Mouse (Mus musculus) retina, postnatal 7 days (tissue): ENCODE measurements around the gene Nradd.

Experiments
- DNase-seq: peaks from one replicate; pipeline ENCODE4 v3.0.0-alpha.2; 2012; ENCODE audit warnings: low read depth, low spot score

Gene Nradd

DNA sequence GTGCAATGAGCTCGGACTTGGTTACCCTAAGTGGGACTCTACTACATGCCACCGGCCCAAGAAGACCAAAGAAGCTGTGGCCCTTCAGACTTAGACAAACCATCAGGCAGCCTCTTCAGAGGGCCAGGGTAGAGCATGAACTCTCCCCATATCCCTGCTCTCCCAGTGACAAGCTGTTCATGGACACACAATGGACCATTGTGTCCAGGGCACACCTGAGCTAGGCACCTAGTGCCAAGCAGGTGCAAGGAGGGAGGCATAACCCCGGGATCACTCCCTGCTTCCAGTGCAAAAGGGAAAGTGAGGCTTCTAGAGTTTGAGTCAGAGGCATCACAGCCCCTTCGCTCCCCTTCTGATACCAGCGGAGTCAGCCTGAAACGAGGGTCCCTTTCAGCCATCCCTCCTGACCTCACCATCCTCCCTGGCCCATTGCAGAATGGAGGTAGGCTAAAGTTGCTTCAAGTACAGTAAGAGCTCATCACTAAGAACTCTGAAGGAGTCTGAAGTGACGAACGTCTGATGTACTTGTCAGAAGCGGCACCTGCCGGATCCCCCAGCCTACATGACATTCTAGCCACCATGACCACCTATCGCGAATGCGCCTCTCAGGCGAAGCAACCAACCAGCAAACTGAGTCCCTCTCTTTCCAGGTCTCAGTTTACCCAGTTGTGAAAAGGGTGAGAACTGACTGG lies 28.9 kb upstream of the Nradd start:
- DNase-seq, result no peak

DNA sequence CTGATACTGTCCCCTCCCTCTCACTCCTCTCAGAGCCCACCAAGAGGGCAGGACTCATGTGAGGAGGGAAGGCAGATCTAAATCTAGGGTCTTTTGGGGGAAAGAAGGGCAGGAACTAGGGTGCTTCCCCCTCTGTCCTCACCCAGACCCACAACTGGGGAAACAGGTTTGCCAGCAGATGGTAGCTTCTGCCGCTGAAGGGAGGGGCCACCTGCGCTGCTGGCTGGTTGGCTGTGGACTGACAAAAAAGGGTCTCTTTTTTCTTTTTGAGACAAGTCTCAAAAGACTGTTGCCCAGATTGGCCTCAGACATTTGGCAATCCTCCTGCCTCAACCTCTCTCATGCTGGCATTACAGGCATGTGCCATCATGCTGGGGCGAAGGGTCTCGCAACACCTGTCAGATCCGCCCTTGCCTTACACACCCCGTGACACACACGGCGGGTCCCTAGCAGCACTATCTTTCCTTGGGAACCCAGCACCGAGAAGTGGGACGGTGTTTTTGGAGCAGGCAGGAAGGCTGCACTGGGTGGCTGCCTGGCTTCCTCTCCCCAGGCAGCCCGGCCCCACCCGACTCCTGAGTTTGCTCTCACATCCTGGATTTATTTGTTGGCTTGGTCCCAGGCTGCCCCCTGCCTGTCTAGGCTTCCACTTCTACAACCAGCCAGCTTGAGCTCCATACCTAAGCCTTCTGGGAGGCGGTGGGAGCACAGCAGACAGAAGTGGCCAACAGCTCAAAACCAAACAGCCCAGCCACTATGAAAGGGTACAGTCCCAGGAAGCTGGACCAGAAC lies 27.9 kb upstream of the Nradd start:
- no peak for DNase-seq

DNA sequence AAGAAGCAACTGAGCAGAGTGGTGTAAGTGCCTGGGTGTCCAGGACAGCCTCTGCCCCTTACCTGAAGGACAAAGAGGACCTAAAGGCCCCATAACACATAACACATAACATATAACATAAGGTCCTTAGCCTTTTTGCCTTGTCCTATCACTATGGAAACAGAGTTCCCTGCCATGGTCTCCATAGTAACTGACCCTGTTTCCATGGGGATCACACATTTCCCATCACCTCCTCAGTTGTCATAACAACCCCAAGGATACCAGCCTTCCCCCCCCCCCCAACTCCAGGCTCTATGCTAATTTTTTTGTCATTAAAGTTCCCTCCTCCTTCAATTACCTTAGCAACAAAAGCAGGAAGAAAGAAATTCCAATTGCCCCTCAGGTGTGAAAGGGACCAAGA lies 25.5 kb upstream of the Nradd start:
- no peak for DNase-seq

DNA sequence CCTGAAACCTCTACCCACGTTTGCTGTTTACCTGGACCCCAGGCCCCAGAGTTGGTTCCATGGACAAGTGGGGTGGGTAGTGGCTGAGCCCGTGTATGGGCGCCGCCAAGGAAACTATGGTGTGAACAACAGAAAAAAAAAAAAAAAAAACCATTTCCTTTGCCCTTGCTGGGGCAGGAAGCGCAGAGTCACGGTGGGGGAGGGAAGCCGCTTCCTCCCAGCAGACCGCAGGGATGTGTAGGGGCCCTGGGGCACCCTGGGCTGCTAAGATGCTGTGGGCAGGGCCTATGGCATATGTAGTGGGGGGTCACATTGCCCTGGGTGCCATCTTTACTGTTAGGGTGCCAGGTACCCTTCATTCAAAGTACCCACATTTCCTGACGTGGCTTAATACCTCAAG lies 21.0 kb upstream of the Nradd start:
- no peak for DNase-seq

DNA sequence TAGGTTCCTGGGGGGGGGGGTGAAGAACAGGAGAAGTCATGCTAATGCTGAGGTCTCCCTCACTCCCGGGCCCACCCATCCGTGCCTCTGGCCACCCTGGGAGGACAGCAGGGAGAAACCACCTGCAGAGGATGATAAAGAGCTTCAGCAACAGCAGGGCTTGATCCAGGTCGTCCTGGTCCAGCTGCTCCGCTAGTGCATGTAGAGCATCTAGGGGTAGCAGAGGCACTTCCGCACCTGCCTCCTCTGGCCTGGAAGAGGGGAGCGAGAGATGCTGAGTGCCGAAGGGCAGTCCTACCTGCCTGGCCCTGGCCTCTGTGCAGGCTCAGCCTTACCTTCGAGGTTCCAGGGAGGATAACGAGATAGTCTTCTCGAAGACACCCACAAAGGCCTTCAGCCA lies 20.0 kb upstream of the Nradd start:
- no peak for DNase-seq

DNA sequence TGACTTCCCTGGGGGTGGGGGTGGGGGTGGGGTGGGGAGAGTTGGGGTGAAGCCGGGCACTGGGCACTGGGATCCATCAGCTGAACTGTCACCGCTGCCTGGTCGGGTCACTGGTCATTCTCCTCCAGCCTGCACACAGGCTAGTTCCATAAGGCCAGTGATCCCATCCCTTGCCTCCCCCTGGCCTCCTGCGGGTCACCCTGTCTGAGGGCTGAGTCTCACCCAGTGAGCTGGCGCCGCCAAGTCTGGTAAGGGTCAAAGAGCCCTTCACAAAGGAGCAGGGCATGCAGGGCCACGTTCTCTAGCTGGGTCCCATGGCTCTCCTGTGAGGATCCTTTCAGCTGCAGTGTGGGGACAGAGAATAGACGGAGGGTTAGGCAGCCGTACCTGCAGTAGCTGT lies 19.5 kb upstream of the Nradd start:
- DNase-seq, result no peak

DNA sequence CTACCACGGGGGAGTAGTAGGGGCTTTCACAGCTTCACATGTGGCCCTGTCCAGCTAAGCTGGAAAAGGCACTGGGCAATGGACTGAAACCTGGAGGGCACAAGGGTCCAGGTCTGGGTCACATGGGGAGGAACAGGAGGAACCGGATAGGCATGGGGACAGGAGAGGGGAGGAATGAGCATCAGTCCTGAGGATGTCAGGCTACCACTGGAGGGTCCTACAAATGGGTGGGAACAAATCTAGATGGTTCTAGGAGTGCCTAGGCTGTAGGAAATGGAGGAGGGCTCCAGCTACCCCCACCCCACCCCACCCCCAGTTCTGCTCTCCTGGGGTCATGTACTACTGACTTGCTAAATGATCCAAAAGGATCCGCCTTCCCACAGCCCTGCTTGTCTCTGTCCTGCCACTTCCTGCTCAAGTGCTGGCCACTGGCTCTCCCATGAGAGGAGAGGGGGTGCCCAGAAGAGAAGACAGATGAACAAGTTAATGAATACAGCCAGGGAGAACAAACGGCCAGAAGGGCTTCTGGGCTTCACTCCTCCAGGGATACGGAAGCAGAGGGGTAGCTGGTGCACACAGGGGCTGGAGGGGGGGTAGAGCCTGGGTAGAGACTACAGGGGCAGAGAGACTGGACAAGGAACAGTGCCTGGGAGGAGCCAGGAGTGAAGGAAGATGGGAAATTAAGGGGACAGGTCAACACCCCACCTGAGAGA lies 18.7 kb upstream of the Nradd start:
- DNase-seq, result no peak

DNA sequence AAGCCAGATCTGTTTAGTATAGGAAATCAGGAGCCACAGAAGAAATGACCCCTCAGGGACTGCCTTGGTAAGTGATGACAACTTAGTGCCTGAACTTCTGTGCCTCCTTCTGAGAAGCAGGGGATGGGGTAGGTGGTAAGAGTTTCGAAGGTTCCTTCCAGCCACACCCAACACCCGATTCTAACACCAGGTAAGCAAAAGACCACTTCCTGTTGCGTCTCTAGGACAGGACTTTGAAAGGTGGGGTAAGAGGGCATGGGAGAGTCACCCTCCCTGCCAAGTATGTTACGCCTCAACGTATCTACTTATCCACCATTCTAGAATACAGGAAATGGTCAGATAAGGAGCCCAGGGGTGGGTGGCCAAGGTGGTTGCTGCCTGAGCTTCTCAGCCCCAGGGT lies 16.8 kb upstream of the Nradd start:
- DNase-seq, result no peak

DNA sequence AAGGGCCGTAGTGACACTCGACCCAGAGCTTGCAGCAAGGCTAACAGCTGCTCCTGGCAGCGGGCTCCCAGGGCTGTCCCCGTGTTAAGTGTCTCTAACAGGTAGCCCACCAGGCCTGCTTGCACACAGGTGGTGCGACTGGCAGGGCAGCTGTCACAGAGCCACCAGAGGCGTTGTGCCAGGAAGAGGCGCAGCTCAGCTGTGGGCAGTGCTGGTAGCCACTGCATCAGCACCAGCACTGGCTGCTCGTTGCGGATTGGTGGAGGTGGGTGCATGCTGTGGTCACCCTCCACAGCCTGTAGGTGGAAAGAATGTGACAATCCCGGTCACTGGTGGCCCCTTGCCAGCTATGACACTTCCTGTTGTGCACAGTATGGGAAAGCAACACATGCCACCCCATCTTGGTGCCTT lies 14.4 kb upstream of the Nradd start:
- no peak for DNase-seq

DNA sequence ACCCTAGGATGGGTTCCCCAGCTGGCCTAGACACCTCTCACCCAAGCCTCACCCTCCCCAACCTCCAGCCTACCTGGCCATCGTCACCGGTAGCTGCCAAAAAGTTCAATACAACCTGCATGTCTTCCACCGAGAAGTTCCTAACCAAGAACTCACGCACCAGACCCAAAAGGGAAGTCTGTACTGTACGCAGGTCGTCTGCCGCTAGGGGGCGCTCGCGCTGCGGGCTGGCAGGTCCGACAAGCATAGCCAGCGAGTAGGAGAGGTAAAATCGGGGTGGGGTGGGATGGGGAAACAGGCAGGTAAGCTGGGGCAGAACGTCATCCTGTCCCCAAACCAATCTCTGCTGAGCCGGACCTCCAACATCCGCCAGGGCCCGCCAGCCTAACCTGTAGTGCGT lies 11.0 kb upstream of the Nradd start:
- peak; percentile 67 for DNase-seq

DNA sequence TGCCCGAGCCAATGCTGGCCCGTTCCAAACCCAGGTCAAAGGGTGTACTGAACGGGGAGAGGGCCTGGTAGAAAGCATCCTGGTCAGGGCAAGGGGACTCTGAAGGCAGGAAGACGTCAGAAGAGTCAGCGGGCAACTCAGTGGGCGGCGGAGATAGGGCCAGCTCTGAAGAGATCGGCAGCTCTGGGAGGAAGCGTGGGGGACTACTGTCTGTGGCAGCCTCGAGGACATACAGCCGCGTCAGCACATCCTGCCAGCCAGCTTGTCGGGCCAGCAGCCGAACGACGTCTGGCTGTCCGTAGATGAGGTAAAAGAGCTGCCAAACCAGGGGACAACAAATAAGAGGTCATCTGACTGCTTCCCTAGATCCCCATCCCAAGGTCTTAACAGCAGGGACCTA lies 9.6 kb upstream of the Nradd start:
- DNase-seq, result no peak

DNA sequence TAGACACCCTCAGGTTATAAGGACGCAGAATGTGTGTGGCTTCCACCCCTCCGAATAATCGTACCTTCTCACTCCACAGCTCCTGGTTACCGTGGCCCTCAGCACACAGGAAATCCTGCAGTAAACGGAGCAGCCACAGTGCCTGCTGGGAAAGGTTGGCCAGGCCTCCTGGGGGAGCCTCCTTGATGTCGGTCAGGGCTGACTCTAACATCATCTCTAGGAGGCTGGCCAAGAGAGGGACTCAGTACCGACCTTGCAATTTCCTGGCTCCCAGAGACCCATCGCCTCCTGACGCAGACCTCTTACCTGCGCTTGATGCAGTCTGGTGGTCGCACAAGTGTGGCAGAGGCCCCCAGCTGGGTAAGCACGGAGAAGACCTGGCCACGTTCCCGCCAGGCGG lies 8.4 kb upstream of the Nradd start:
- DNase-seq, result no peak

DNA sequence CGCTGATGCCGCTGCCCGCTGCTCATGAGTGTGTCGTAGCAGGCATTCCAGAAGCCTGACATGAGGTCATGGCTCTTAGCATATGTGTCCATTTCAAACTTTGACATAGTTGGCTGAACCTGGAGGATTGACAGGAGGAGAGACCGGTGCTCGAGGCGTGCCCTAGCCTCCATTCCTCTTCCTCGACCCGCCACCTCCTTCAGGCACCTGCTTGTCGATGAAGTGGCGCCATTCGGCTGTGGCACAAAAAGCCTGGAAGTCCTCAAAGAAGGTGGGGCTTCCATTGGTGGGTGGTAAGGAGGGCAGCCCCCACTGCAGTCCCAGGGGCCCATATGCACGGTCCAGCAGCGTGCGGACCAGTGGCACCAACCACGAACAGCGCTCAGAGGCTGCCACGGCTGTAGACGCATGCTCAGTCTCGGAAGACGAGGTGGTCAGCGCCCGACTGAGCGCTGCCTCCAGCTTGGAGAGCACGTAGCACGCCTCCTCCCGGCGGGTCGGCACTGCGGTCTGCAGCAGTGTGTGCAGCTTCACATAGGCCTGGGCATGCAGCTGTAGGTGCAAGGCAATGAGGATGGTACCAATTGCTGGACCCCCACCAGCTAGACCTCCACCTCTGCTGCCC lies 7.5 kb upstream of the Nradd start:
- DNase-seq, result no peak

DNA sequence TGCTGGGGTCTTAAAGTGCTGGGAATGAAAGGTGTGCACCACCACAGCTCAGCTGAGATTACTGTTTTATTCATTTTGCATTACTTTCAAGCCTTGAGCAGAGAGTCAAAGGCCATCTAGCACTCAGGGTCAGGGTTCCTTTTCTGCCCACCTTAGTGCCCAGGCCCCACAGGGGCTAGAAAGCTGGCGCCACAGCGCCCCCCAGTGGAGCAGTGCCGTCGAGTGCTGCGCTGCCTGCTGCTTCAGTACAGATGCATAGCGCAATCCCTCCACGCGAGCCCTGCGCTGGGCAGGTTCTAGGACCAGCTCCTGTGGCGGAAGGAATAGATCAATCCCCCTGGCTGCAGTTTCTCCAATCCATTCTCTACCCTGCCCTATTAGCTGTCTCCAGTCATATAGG lies 6.9 kb upstream of the Nradd start:
- peak; percentile 59 for DNase-seq

DNA sequence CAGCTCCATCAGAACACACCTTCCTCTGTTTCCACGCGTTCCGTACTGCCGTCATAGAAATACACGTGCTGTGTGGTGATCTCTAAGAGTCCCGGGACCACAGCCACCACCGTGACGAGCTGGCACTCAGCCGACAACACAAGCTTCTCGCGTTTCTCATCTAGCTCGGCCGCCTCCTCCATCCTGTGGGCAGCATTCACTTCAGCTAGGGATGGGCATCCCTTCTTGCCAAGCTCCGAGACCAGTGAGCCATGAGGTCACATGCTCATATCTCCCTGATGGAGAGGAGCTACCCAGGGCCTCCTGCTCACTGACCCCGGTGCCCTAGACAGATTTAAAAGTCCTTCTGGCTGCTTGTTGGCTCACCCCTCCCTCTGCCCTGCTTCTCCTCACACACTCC lies 5.9 kb upstream of the Nradd start:
- DNase-seq, result no peak

DNA sequence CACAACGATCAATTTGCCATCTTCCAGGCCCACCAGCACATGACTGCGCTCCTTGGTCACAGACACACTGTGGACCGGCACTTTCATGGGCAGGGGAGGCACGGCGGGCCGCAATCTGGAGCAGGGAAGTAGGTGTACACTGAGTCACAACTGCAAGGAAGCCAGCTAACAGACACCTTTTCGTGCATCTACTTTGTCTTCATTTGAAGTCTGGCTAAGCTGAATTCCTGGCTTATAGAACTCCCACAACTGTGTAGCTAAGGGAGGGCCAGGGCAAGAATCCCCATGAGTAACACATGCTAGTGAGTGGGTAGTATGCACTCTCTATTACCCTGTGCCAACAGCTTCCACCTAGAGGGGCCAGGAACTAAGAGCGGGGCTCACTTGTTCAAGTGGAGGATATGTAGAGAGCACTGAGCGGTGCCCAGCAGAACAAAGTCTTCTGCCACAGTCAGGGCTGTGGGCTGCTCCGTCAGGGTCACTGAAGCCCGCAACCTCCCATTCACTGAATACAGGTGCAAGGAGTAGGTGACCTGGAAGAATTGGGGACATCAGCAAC lies 1.2 kb upstream of the Nradd start:
- DNase-seq, result no peak

DNA sequence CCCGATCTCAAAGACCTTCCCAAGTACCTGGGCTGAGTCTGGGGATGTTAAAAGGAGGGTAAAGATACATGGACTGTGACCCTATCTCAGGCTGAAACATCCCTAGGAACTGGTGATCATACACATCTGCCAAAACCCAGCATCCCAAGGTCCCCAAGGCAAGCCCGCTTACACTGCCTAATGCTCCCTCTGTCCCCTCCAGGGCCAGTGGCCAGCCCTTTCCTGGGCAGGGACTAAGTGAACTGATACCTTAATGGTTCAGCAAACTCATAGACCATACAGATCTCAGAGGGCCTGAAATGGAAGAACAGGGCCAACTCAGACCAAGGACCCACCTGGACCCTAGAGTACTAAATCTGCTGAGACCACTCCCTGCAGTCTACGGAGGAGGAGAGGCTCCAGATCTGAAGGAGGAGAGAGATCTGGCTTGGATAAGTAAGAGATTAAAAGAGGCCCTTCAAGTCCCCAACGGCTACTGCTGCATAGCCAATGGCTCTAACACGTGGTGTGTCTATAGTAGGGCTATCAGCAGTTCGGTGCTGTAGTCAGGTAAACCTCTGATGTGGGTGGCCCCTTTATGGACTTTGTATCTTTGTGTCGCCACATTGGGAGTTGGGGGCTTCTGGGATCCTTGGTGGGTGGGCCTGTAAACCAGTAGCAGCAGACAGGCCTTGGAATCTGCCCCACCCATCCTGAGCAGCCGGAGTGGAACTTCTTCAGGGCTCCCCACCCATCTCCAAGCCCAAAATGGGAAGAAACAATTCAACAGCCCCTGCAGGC lies 646 bp downstream of the Nradd start:
- no peak for DNase-seq

DNA sequence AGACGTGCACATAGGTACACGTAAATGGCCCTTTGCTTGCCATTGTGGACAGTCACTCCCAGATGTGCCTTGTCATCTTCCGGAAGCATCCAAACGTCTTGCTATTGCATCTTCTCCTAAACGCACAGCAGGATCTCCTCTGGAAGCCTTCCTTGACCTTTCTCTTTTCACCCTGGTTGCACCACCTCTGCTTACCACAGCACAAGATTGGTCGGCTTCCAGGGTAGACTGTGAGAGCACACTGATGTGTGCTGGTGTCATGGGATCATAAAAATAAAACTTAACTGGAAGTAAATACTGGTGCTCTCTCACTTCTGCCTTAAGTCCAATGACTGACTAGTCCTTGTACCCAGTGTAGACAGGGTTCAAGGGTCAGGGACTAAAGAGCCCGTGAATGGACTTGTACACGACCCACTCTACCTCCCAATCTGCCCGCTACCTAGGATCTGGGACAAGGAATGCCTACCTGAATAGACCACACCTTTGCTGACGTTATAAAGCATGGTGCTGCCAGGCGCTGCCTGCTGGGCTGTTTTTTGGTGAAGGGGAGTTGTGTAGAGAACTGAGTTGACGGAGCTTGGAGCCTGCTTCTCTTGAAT lies 1.5 kb downstream of the Nradd start:
- no peak for DNase-seq

DNA sequence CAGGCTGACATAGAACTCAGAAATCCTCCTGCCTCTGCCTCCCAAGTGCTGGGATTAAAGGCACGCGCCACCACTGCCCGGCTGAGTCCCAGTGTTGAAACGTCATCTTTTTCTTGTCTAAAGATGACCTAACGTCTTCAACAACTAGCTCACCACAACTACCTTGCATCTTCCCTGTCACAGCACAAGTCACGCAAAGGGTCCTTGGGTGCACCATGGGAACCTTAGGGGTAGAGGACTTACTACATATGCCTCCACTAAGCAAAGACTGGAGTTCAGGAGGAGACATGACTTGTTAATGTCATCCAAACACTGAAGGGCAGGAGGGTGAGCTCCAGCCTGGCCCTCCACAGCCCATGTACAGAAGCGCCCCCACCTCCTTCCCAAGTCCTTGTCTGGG lies 3.6 kb downstream of the Nradd start:
- DNase-seq, result no peak

DNA sequence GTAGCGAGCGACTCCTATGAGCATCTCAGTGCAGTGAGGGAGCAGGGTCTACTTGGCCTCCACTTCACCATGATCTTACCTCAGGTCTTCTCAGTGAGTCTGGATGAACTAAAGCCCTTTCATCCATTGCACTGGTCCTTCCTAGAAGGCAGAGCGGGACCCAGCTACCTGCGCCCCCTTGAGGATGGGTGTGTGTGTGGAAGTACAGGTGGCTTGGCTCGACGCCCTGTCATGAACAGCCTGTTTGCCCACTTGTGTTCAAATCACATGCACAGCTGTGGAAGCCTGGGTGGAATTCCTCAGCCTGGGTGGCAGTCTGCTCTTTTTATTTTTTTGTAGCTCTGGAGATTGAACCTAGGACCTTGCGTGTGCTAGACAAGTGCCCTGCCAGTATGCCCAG lies 4.1 kb downstream of the Nradd start:
- DNase-seq, result no peak

DNA sequence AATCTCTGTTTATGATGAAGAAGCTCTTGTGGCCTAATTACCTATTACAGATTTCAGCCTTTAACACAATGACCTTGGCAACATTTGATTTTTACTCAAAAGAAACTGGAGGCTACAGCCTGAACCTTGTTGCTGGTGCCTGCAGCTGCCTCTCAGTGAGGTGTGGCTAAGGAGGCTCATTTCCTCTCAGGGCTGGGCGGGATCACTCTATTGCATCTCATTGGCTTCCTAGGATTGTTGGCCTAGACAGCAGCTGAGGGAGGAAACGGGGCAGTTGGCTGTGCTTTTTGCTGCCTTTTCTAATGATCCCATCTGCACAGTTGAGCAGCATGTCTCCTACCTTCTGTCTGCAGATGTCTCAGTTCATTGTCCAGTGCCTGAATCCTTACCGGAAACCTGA lies 7.2 kb downstream of the Nradd start:
- DNase-seq, result no peak
